Mouse (Mus musculus): ENCODE data around the gene Rc3h1. TPM values are rescaled to one million over a fixed set of nuclear protein-coding genes. Genes with fewer than 3 reads are reported as not detected.
"Not testable (repeated sequence)": the region's sequence is repeated elsewhere in the genome, so short reads cannot be mapped to it uniquely, and the experiment has no call there.

The Rc3h1 gene
- total RNA-seq, 2 experiments from 2014 or later = 43.7 to 47.5 TPM

- no peak for DNase-seq
Measured at GRCm38 (mm10) chr1:160963199-160963598, 57.0 kb downstream of the Rc3h1 start.

- DNase-seq = no peak
Measured at GRCm38 (mm10) chr1:160967268-160967667, 61.0 kb downstream of the Rc3h1 start.

- DNase-seq = no peak
Measured at GRCm38 (mm10) chr1:160968643-160969042, 62.4 kb downstream of the Rc3h1 start.

- DNase-seq = peak in 1 of 2 experiments; percentile 4
Measured at GRCm38 (mm10) chr1:160978071-160978735, 72.0 kb downstream of the Rc3h1 start, which contains the start of gene Serpinc1. TSS of gene Serpinc1 (plus strand) at chr1:160978585.

GRCm38 (mm10) chr1:160980021-160980420 lies 73.8 kb downstream of the Rc3h1 start:
- no peak for DNase-seq

- DNase-seq = no peak
Measured at GRCm38 (mm10) chr1:160980537-160981234, 74.5 kb downstream of the Rc3h1 start.

GRCm38 (mm10) chr1:160981337-160981736 lies 75.1 kb downstream of the Rc3h1 start:
- no peak for DNase-seq

GRCm38 (mm10) chr1:160982887-160983286 lies 76.7 kb downstream of the Rc3h1 start:
- DNase-seq = no peak

GRCm38 (mm10) chr1:160984731-160985130 lies 78.5 kb downstream of the Rc3h1 start:
- not testable (repeated sequence) for DNase-seq

GRCm38 (mm10) chr1:160985477-160985876 lies 79.3 kb downstream of the Rc3h1 start:
- no peak for DNase-seq

GRCm38 (mm10) chr1:160986881-160987635 lies 80.8 kb downstream of the Rc3h1 start:
- no peak for DNase-seq

- DNase-seq = no peak
Measured at GRCm38 (mm10) chr1:160989395-160989794, 83.2 kb downstream of the Rc3h1 start.

- DNase-seq = no peak
Measured at GRCm38 (mm10) chr1:160993851-160994250, 87.6 kb downstream of the Rc3h1 start.

- no peak for DNase-seq
Measured at GRCm38 (mm10) chr1:161004942-161005341, 98.7 kb downstream of the Rc3h1 start.

GRCm38 (mm10) chr1:161005526-161005925 lies 99.3 kb downstream of the Rc3h1 start:
- no peak for DNase-seq

- DNase-seq = no peak
Measured at GRCm38 (mm10) chr1:161006471-161006870, 100.3 kb downstream of the Rc3h1 start.

- DNase-seq = no peak
Measured at GRCm38 (mm10) chr1:161008038-161008437, 101.8 kb downstream of the Rc3h1 start.

- no peak for DNase-seq
Measured at GRCm38 (mm10) chr1:161010436-161010835, 104.2 kb downstream of the Rc3h1 start.

GRCm38 (mm10) chr1:161016378-161016777 lies 110.2 kb downstream of the Rc3h1 start:
- no peak for DNase-seq

GRCm38 (mm10) chr1:161020051-161020450 lies 113.8 kb downstream of the Rc3h1 start:
- DNase-seq = no peak
